Mouse (Mus musculus): ENCODE results near the gene Nmt2. TPM values are rescaled to one million over a fixed set of nuclear protein-coding genes. Genes with fewer than 3 reads are reported as not detected.

Gene Nmt2
- polyA plus RNA-seq, 1 experiment, result 3.8 TPM

DNA sequence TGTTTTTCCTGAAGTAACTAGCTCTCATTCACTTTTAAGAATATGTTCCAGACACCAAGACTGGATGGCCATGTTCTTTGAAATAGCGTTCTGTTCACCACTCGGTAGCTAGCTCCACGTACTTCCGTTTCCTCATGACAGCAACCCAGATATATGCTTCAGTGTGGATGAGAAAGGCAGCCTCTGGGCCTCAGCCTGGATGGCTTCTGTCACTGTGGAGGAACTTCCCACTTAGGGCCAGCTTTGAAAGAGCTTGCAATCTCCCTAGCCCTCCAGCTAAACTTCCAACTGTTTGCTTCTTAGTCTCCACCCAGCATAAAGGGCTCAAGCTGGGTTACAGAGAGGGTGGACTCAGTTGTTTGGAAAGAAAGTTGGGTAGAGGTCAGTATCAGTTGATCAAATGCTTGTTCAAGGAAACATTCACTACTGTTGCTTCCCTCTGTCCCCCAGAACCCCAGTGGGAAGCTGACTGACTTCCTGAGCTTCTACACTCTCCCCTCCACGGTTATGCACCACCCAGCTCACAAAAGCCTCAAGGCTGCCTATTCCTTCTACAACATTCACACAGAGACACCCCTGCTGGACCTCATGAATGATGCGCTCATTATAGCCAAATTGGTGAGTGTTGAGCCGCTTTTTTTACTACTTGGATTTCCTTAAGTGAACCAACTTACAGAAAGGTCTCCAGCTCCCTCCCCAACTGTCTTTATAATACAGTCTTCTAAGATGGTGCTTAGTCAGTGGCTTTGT is 40.5 kb downstream of the Nmt2 start:
- DNase-seq (ENCODE audit: low read depth, low spot score), result no peak
- 94% methylated on average over 7 of the region's 7 CpGs for WGBS

DNA sequence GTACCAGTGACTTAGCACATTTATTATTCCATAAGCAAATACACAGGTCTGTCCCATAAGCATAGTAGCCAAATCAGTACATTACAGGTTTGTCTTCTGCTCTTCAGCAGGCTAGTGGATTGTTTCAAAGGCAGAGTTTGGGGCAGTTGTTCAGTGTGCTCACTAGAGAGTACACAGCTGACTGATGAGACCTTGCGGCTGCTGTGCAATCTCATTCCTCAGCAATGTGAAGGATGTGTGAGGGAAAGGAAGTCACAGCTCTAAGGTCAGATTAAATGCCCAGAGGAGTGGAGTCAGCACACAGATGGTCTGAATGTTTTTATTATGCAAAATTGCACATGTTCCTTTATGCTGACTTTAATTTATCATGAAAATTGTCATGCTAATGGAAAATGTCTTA is 42.5 kb downstream of the Nmt2 start:
- 86% methylated on average over 1 of the region's 1 CpGs for WGBS
- DNase-seq (ENCODE audit: low read depth, low spot score), result no peak

DNA sequence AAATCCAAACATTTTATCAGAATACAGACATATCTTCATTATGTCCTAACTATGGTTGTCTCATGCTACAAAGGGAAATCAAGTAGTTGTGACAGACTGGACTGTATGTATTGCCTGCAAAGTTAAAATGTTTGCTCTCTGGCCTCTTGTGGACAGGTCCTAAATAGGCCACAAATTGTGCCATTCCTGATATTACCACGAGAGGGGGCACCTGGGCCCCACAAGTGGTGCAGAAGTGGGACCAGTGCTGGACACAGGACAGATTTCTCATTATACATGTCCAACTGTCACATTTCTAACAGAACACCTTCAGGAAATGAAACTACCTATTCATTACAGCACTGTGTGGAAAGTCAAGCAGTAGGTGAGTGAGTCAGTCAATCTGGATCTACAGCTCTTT is 43.3 kb downstream of the Nmt2 start:
- no peak for DNase-seq (ENCODE audit: low read depth, low spot score)
- 21% methylated on average over 1 of the region's 1 CpGs for WGBS

DNA sequence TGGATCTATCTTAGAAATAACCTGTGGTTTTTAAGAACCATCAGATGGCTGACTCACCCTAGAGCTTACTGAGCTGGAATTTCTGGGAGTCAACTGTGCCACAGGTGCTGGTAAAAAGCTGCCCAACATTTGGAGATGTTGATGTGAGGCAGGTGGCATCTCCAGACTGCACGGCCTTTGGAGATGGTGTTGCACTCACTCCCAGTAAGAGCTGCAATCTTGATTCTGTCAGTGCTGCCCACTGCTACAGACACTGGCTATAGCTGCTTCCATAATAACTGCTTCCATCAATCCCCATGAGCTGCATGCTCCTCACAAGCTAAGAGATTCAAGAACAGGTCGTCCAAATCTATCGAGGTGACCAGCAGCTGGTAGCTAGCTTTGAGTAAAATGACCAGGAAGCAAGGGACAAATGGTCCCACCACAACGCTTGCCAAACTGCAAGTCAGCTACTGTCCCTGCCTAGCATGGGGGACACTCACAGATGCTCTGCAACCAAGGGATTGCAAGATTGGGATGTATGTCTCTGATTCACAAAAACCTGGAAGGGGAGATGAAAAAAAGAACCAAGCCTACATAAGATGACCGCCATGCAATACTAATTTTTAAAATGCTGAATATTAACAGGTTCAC is 47.2 kb downstream of the Nmt2 start:
- WGBS, result 38% methylated on average over 5 of the region's 5 CpGs
- no peak for DNase-seq (ENCODE audit: low read depth, low spot score)

DNA sequence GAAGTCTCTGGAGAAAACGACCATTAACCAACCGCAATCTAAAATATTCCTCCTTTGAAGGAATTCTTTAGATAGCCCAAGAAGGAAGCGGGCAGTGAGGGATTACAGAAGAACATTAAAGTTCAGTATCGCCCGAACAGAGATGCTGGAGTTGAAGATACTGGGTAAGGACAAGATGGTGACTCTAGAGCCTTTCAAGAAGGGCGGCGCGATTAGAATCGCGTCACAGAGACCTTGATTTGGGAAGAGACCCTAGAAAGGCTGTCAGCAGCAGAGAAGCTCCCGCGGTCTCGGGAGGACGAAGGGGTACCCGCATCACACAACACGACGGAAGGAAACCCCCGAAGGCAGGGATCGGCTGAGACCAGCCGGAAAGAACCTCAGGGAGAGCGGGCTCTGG is 48.0 kb downstream of the Nmt2 start:
- WGBS, result under 1% methylated on average over 21 of the region's 21 CpGs
- DNase-seq (ENCODE audit: low read depth, low spot score), result no peak

DNA sequence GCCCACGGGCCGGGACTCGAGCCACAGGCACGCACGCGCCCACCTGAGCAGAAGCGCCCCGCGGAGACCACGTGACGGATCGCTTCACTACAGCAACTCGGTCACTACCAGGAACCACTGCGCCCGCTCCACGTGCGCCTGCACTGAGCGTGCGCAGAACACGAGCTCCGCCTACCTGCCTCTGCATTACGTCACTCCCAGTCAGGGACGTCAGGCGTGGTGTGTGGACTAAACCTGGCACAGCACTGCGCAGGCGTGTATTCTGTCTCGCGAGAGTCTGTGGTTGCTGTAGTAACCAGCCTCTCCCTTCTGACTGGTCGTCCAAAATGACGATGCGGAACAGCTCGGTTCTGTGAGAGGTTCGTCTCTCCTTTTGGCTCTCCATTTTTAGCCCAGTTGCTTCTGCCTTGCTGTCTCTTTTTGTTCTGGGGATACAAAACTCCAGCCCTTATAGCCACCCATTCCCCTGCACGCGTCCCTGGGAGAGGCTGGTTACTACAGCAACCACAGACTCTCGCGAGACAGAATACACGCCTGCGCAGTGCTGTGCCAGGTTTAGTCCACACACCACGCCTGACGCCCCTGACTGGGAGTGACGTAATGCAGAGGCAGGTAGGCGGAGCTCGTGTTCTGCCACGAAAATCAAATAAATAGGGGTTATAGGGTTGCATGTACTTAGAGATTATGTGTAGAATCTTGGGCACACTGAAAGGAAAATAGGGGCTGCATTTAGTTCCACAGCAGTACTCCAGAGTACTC is 48.7 kb downstream of the Nmt2 start, which contains the start of gene Rpp38:
Gene Rpp38 (minus strand): TSS at position 160 of the 759 bp plus-strand sequence.
- peak; percentile 83 for DNase-seq (ENCODE audit: low read depth, low spot score)
- under 1% methylated on average over 45 of the region's 45 CpGs for WGBS

DNA sequence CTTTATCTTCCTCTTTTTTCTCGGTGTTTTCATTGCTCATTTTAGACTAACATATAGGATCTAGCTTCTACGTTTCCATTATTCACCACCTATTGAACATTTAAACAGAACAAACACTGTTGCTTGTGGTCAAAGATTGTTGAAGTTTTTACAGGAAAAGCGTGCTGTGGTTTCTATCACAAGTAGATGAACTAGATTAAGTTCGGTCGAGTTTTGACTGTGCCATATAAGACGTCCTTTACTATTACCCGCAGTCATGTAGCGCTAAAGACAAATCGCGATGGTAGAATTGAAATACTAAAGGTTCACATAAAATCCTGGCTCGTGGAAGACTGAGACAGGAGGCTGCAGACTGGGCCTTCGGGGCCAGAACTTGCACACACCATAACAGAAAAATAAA is 49.7 kb downstream of the Nmt2 start:
- WGBS, result 88% methylated on average over 12 of the region's 12 CpGs
- no peak for DNase-seq (ENCODE audit: low read depth, low spot score)

DNA sequence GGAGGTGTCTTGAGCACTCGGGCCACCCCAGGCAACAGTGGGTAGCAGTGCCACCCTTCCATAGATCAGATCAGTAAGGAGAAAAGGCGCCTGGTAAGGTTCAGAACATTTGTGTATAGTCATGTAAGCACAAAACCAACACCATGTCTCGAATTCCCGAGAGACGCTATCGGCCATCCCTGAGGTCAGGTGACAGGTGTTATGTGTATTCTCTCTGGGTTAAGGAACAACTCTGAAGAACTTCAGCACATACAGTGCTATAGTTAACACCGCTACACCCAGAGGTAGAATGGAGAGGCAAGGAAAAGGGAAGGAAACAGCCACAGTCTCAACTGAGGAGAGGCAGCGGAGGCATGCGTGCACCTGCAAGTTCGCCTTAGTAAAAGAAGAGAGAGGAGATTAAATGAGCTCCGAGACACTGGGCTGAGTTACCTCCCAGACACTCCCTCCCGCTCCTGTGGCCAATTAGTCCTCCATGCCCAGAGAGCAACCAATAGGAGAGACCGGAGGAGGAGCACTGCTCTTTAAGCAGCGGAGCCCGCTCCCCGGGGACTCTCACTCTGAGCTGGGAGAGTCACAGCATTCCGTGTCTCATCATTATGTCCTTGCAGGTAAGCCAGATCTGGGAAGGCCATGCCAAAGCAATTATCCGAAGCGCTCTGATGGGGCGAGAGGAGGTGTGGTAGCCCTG is 51.7 kb downstream of the Nmt2 start, which contains the start of gene Acbd7:
Gene Acbd7 (plus strand): TSS at position 558 of the 691 bp plus-strand sequence.
- 2% methylated on average over 20 of the region's 20 CpGs for WGBS
- peak; percentile 75 for DNase-seq (ENCODE audit: low read depth, low spot score)

DNA sequence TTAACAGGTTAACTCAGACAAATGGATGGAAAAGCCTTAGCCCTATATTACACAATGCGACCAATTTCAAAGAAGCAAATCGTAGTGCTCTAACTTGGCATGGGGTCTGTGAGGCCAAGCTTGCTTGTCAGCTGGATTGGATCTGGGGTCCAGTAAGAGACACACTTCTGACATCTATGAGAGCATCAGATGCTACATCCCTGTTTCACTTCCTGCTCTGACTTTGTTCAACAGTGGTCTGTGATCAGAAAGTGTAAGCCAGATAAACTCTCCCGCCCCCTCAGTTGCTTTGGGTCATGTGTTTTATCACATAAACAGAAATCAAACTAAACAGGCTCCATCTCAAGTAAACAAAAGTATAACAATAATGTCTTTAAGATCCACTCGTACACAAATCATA is 64.4 kb downstream of the Nmt2 start:
- DNase-seq (ENCODE audit: low read depth, low spot score), result no peak
- WGBS, result 75% methylated on average over 4 of the region's 4 CpGs

DNA sequence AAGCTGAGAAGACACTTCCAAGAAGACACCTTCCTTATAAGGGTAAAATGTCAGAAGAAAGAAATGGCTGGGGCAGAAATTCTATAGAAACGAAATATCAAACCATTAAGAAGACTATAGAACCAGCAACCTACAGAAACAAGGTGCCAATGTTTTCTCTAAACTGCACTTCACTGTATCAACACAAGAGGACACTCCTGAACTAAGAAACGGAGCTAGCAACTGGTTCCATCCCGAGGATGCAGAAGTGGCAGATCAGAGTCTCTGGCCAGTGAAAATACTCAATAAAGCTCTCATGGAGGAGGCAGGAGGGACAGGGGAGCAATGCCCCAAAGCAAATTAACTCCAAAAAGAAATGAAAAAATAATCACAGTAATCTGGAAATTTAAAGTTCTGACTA is 64.9 kb downstream of the Nmt2 start:
- no peak for DNase-seq (ENCODE audit: low read depth, low spot score)
- WGBS, result 10% methylated on average over 3 of the region's 3 CpGs

DNA sequence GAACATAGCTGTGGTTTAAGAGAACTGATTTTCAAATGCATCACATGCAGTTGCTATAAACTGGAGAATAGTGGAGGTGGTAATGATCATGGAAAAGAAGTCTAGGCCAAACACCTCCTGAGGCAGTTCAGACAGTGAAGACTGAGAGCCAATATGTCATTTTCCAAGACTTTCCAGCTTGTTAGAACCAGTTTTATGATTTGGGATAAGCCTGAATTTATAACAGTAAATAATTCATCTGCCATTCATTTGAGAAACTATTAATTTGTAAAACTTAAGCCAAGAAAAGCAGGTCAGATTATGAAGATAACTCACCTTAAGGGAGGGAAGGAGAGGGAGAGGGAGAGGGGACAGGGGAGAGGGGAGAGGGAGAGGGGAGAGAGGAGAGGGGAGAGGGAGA is 69.1 kb downstream of the Nmt2 start:
- no peak for DNase-seq (ENCODE audit: low read depth, low spot score)

DNA sequence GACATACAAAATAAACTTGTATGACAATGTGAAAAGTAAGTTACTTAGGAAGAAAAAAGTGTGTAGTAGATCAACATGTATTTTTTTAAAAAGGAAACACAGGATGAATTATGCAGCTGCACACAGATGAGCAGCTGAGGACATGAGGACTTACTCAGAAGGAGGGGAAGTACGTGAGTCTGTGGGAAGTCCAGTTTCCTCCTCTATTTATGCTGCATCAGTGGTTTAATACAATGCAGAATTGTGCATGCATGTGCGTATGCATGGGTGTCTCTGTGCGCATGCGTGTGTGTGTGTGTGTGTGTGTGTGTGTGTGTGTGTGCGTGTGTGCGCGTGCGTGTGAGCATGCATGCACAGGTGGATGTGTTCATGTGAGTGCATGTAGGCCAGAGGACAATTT is 71.8 kb downstream of the Nmt2 start:
- 82% methylated on average over 8 of the region's 8 CpGs for WGBS
- DNase-seq (ENCODE audit: low read depth, low spot score), result no peak

DNA sequence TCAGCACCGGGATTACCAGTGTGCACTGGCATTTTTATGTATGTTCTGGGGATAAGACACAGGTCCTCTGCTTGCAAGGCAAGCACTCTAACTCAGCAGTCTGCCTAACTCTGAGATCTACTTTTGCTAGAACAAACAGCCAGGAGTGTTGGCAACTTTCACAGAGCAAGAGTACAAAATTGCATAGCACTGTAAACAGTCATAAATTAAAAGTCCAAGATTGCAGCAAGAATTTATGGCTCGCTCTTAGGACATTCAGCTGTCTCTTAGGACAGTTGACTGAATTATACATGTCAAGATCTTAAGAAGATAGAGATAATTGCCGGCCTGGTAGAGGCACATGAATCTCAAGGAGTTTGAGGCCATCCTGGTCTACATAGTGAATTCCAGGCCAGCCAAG is 72.3 kb downstream of the Nmt2 start:
- DNase-seq (ENCODE audit: low read depth, low spot score), result no peak

DNA sequence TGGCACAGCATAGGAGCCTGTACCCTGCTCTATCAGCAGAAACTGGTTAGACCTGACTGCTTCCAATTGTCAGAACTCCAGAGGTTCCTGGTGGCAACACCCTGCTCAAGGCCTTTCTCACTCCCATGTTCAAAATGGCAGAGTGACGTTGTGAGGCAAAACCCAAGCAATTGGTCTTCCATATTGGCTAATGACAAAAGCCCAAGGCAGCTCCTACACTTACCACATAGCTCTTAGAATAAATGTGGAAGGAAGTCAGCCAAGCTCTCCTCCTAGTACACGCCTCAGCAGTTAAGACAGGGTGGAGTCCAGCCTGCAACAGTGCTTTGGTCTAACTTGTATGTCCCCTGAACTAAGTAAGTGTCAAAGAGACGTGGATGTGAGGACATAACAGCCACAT is 73.9 kb downstream of the Nmt2 start:
- 49% methylated on average over 3 of the region's 3 CpGs for whole genome bisulfite sequencing
- no peak for DNase-seq (ENCODE audit: low read depth, low spot score)

More for the DNA sequence above, 72.3 kb downstream of the Nmt2 start:
- WGBS, result 18% methylated on average over 3 of the region's 3 CpGs

DNA sequence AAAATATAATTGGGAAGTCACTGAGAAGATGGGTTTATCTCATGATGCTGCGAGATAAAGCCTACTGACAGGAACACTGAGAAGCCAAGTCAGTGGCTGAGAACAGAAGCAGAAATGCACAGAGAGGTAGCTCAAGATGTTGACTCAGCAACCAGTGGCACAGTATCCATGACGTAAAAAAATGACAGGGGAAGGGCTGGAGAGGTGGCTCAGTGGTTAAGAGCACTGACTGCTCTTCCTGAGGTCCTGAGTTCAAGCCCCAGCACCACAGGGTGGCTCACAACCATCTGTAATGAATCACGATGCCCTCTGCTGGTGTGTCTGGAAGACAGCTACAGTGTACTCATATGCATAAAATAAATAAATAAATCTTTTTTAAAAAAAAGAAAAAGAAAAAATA is 77.1 kb downstream of the Nmt2 start:
- DNase-seq (ENCODE audit: low read depth, low spot score), result no peak
- 85% methylated on average over 3 of the region's 3 CpGs for WGBS

DNA sequence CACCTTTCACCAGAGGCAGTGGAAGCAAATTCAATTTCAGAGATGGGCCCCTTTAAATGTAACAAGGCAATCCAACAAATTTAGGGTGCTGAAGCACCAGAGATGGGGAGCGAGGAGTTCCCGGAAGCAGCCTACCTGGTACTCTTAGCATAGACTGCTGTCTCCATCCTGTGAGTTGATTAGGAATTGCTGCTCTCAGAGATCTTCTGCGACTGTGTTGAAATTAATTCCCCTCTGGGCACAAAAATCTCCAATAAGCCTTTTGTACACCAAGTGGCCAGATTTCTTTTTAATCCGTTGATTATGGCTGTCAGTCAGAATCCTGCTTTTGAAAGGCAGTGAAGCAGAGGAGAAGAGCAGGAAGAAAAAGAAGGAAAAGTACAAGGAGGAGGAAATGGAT is 81.1 kb downstream of the Nmt2 start:
- 59% methylated on average over 4 of the region's 4 CpGs for WGBS
- no peak for DNase-seq (ENCODE audit: low read depth, low spot score)

Measured in large intestine, adult 2 months (tissue).